Mouse (Mus musculus) ES-E14 (cell line): Measurements from ENCODE around the gene Gfi1. TPM values are rescaled to one million over a fixed set of nuclear protein-coding genes. Genes with fewer than 3 reads are reported as not detected.

Experiments used
- DNase-seq: peaks from one replicate; pipeline ENCODE4 v3.0.0-alpha.2; 2013; ENCODE audit warnings: low read depth, low spot score
- H3K27ac ChIP-seq: 2 replicates; pipeline ENCODE4 v1.5.1; 2012; ENCODE audit warnings: low read depth, mild to moderate bottlenecking, low read length, moderate library complexity, mixed read lengths; ENCODE audit not compliant: poor library complexity, insufficient read depth, severe bottlenecking
- H3K36me3 ChIP-seq: 2 replicates; pipeline ENCODE4 v1.6.1; 2012; ENCODE audit warnings: mild to moderate bottlenecking, low read length, moderate library complexity, mixed read lengths; ENCODE audit not compliant: control insufficient read depth, poor library complexity, insufficient read depth, severe bottlenecking
- H3K4me1 ChIP-seq, 2 experiments: fragments of 150-350 bp in 1 of 2; sonication (generic) in 1 of 2; 2 replicates each; pipeline ENCODE4 v1.6.1; 2012; ENCODE audit warnings: low read length in 2 of 2, mild to moderate bottlenecking in 1 of 2, mixed read lengths in 1 of 2; ENCODE audit not compliant: control insufficient read depth in 2 of 2, insufficient read depth in 2 of 2, poor library complexity in 1 of 2
- H3K4me3 ChIP-seq, 2 experiments: fragments of 150-350 bp in 1 of 2; sonication (generic) in 1 of 2; 2 replicates each; pipeline ENCODE4 v1.5.1; 2012; ENCODE audit warnings: low read length in 2 of 2, low read depth in 1 of 2, mild to moderate bottlenecking in 1 of 2, mixed read lengths in 1 of 2; ENCODE audit not compliant: insufficient read depth in 1 of 2, poor library complexity in 1 of 2, severe bottlenecking in 1 of 2
- H3K9ac ChIP-seq: 2 replicates; pipeline ENCODE4 v1.6.1; 2012; ENCODE audit warnings: low read depth, mild to moderate bottlenecking, low read length, mixed read lengths; ENCODE audit not compliant: poor library complexity, insufficient read depth, severe bottlenecking
- H3K9me3 ChIP-seq: fragments of 150-350 bp; sonication (generic); 2 replicates; pipeline ENCODE4 v1.6.1; 2012; ENCODE audit warnings: low read depth, mild to moderate bottlenecking, low read length; ENCODE audit not compliant: control insufficient read depth, insufficient read depth
- CHD2 ChIP-seq: IDR thresholded peaks from 2 replicates; pipeline ENCODE4 v1.6.1; 2014; ENCODE audit warnings: mild to moderate bottlenecking, low read depth, low read length, inconsistent platforms
- HCFC1 ChIP-seq: IDR thresholded peaks from 2 replicates; pipeline ENCODE4 v1.6.1; 2012; ENCODE audit warnings: low read length, inconsistent platforms, borderline replicate concordance; ENCODE audit not compliant: insufficient read depth
- MAFK ChIP-seq: IDR thresholded peaks from 2 replicates; pipeline ENCODE4 v1.6.1; 2014; ENCODE audit warnings: mild to moderate bottlenecking, low read depth, low read length, inconsistent platforms; ENCODE audit not compliant: insufficient read depth
- ZC3H11A ChIP-seq: IDR thresholded peaks from 2 replicates; pipeline ENCODE4 v1.6.1; 2012; ENCODE audit warnings: low read depth, mild to moderate bottlenecking, inconsistent platforms, low read length, borderline replicate concordance
- ZNF384 ChIP-seq: IDR thresholded peaks from 2 replicates; pipeline ENCODE4 v1.6.1; 2012; ENCODE audit warnings: low read depth, low read length, inconsistent platforms
- in situ Hi-C, 2 experiments: fragments of 600-800 bp; cut with MboI; formaldehyde crosslinking; loops; one replicate each; pipeline ENCODE4 v1.15.1; 2025; ENCODE audit warnings: low sequenced_read_pairs in 2 of 2, inconsistent platforms in 1 of 2; ENCODE audit not compliant: unreplicated experiment in 2 of 2
- total RNA-seq: library from RNA; depleted of rRNA; stranded (reverse); fragments of 300-350 nt; gene quantifications from 2 replicates; pipeline ENCODE4 v1.2.3, GENCODE M21; 2012

The Gfi1 gene
- total RNA-seq, 1 experiment, result 0.09 TPM

DNA sequence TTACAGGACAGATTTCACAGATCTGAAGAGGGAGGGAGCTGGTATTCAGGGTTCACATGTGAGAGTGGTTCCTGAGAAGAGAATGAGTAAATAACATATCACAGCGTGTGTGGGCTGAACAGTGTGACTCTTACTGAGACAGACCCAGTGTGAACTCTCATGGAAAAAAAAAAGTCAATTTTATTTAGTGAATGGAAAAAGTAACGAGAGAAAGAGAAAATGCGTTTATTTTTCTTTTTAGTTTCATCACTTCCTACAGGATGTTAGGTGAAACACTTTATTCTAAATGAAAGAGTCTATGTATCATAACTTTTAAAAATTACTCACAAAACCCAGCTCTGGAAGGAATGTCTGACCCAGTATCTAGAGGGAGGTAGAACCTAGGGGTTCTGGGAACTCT is 5.6 kb upstream of the Gfi1 start:
- Histone ChIP-seq H3K9me3 (no peaks in the 10 kb centered on the region), H3K36me3 (no peaks in the 10 kb centered on the region), H3K9ac (no peak overlapping the region), H3K27ac (no peak overlapping the region), H3K4me3 (no peak overlapping the region), H3K4me1 (no peaks in the 10 kb centered on the region)
- in situ Hi-C loops, result no loop called here
- no peak for DNase-seq
- TF ChIP-seq CHD2 (no peak), ZC3H11A (no peak), ZNF384 (no peak), MAFK (no peak), HCFC1 (no peak)

DNA sequence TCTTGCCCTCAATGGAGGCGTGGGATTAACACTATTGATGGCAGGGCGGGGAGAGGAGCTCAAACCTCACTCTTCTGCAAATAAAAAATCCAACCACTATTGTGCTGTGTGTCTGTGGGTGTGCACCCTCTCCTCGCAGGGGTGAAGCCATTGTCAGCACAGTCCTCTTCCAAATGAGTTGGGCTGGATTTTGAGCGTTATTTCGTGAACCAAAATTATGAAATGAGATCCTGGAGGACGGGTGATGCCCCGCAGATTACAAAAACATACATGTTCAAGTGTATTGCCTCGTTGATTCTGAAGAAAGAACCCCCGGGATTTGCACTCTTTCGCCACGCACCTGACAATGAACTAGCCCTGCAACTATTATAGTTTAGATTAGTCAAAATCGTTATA is 1.2 kb upstream of the Gfi1 start:
- H3K9ac ChIP-seq, result no peak overlapping the region
- H3K27ac ChIP-seq, result no peak overlapping the region
- in situ Hi-C loops, result loop anchor here in 1 of 2 experiments (10.0 kb wide), 1 partner anchor 1262 kb away; no protein-coding TSS in a partner anchor
- H3K4me1 ChIP-seq, result peaks cover 0 to 12% of the 10 kb centered on the region in 2 experiments; a peak in 2 of 4 replicates
- H3K4me3 ChIP-seq, result no peak overlapping the region; a peak in 1 of 4 replicates
- no peak for TF ChIP-seq HCFC1
- TF ChIP-seq CHD2, result no peak
- TF ChIP-seq ZNF384, result no peak
- TF ChIP-seq ZC3H11A, result no peak
- no peak for TF ChIP-seq MAFK
- DNase-seq, result no peak
- no peaks in the 10 kb centered on the region for H3K36me3 ChIP-seq
- no peaks in the 10 kb centered on the region for H3K9me3 ChIP-seq

GRCm38 (mm10) chr5:107726281-107727006 is 608 bp upstream of the Gfi1 start:
- no peaks in the 10 kb centered on the region for H3K36me3 ChIP-seq
- in situ Hi-C loops, result loop anchor here in 1 of 2 experiments (10.0 kb wide), 1 partner anchor 1262 kb away; no protein-coding TSS in a partner anchor
- DNase-seq, result no peak
- TF ChIP-seq HCFC1 (no peak), ZC3H11A (no peak), ZNF384 (no peak), MAFK (no peak), CHD2 (no peak)
- H3K27ac ChIP-seq, result no peak overlapping the region
- H3K4me1 ChIP-seq, result peaks cover 0 to 12% of the 10 kb centered on the region in 2 experiments; a peak in 2 of 4 replicates
- H3K9me3 ChIP-seq, result no peaks in the 10 kb centered on the region
- peak overlapping the region in 1 of 2 experiments; percentile 0; a peak in 2 of 4 replicates for H3K4me3 ChIP-seq
- H3K9ac ChIP-seq, result no peak overlapping the region

DNA sequence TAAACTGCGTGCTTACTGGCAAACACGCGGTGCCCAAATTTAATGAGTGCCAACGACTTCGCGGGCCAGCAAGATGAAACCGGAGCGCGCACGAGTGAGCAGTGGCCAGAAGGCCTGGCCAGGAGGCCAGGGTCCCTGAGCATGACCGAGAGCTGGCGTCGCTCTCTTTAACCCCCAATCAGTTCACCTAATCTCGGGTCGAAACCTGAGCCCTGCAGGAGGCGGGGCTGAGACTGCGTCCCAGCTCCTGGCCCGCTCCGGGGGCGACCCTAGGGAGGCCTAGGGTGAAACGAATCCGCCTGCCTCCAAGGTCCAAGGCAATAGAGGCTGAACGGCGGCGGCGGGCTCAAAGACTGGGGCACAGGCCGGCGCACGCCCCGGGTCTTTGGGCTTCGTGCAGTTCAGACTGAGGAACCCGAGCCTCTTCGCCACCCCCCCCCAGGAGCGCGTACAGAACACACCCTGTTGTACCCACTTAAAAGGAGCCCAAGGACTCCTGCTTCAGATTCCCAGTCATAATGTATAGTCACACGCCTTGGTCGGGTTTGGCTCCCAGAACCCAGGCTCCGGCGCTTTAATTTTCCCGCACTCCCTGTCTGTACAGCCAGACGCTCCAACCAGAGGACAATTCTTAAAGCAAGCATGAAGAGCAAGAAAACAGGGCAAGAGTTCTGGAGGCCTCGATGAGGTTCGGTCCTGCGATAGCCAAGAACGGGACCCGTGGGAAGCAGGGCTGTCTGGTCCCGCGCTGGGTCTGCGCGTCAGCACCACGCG is 988 bp downstream of the Gfi1 start:
- Histone ChIP-seq H3K4me3 (peak overlapping the region in 1 of 2 experiments; percentile 31; a peak in 1 of 4 replicates), H3K9me3 (no peaks in the 10 kb centered on the region), H3K36me3 (no peaks in the 10 kb centered on the region), H3K27ac (no peak overlapping the region), H3K4me1 (peaks cover 0 to 16% of the 10 kb centered on the region in 2 experiments; a peak in 3 of 4 replicates), H3K9ac (no peak overlapping the region)
- no peak for TF ChIP-seq ZC3H11A
- no peak for TF ChIP-seq CHD2
- no peak for TF ChIP-seq HCFC1
- no peak for TF ChIP-seq ZNF384
- no peak for TF ChIP-seq MAFK
- in situ Hi-C loops, result loop anchor here (10.0 to 25.0 kb wide), 2 partner anchors 1260 to 1263 kb away; partner anchors contain the start of gene Barhl2 (in 1 of the 2)
- no peak for DNase-seq
